Mouse (Mus musculus) forebrain, embryonic 15.5 days (tissue): ENCODE data around the gene Kcnq5. TPM values are rescaled to one million over a fixed set of nuclear protein-coding genes. Genes with fewer than 3 reads are reported as not detected.
A peak's percentile ranks its signal among the peaks of the same experiment; 100 is the strongest.

Source experiments
- ATAC-seq: fragments of 200-750 bp; cut with Nextera tagmentation; replicated peaks from 2 replicates; pipeline ENCODE4 v1.8.0; 2017; ENCODE audit warnings: mild to moderate bottlenecking, moderate TSS enrichment, moderate library complexity
- H3K27ac ChIP-seq: fragments of 300-500 bp; sonication (generic); replicated peaks from 2 replicates; pipeline ENCODE4 v1.5.1; 2015; ENCODE audit warnings: mild to moderate bottlenecking, inconsistent platforms
- H3K27me3 ChIP-seq: fragments of 300-500 bp; sonication (generic); 2 replicates; pipeline ENCODE4 v1.6.1; 2015; ENCODE audit warnings: inconsistent platforms
- H3K36me3 ChIP-seq: fragments of 300-500 bp; sonication (generic); 2 replicates; pipeline ENCODE4 v1.6.1; 2015; ENCODE audit warnings: mild to moderate bottlenecking, inconsistent platforms
- H3K4me1 ChIP-seq: fragments of 300-500 bp; sonication (generic); 2 replicates; pipeline ENCODE4 v1.6.1; 2015; ENCODE audit warnings: inconsistent platforms
- H3K4me2 ChIP-seq: fragments of 300-500 bp; sonication (generic); replicated peaks from 2 replicates; pipeline ENCODE4 v1.6.1; 2015; ENCODE audit warnings: mild to moderate bottlenecking, inconsistent platforms
- H3K4me3 ChIP-seq: fragments of 300-500 bp; sonication (generic); 2 replicates; pipeline ENCODE4 v1.5.1; 2015; ENCODE audit warnings: mild to moderate bottlenecking, inconsistent platforms
- H3K9ac ChIP-seq: fragments of 300-500 bp; sonication (generic); replicated peaks from 2 replicates; pipeline ENCODE4 v1.6.1; 2015; ENCODE audit warnings: mild to moderate bottlenecking, inconsistent platforms
- H3K9me3 ChIP-seq: fragments of 300-500 bp; sonication (generic); 2 replicates; pipeline ENCODE4 v1.6.1; 2016; ENCODE audit warnings: inconsistent platforms
- WGBS: fragments of 180-500 bp; shearing (Covaris S2); methylation state at CpG from one replicate; pipeline ENCODE4 v1.1.7; 2015; ENCODE audit warnings: mixed read lengths; 5-methylcytosine and 5-hydroxymethylcytosine counted together
- polyA plus RNA-seq: library from polyadenylated mRNA; unstranded; fragments of >200 nt; fragmentation: Nextera tagmentation; extraction: Ambion mirVana; gene quantifications from 2 replicates; pipeline ENCODE4 v1.2.1, GENCODE M21; 2015

The Kcnq5 gene
- polyA plus RNA-seq: 2.3 and 3.3 TPM in 2 replicates

- H3K4me3 ChIP-seq: peak within 1 kb of the TSS; percentile 67
- peak within 1 kb of the TSS; percentile 94 for H3K4me2 ChIP-seq
- peak within 1 kb of the TSS; percentile 61 for H3K9ac ChIP-seq
- ATAC-seq: peak; percentile 86
- no peaks in the 10 kb centered on the region for H3K27me3 ChIP-seq
- under 1% methylated on average over 87 of the region's 89 CpGs for WGBS
- H3K9me3 ChIP-seq: no peaks in the 10 kb centered on the region
- H3K27ac ChIP-seq: peak within 1 kb of the TSS; percentile 54
- H3K36me3 ChIP-seq: no peaks in the 10 kb centered on the region
- peaks cover 16% of the 10 kb centered on the region for H3K4me1 ChIP-seq
Measured at GRCm38 (mm10) chr1:21961251-21962082, at the start of gene Kcnq5. Kcnq5 (minus strand) TSS chr1:21961942.

GRCm38 (mm10) chr1:21979755-21980154 is 18.0 kb upstream of the Kcnq5 start:
- ATAC-seq: no peak
- no peak overlapping the region for H3K9ac ChIP-seq
- H3K9me3 ChIP-seq: no peaks in the 10 kb centered on the region
- H3K27me3 ChIP-seq: no peaks in the 10 kb centered on the region
- no peaks in the 10 kb centered on the region for H3K4me1 ChIP-seq
- no peak overlapping the region for H3K4me3 ChIP-seq
- H3K36me3 ChIP-seq: no peaks in the 10 kb centered on the region
- H3K4me2 ChIP-seq: no peak overlapping the region
- H3K27ac ChIP-seq: no peak overlapping the region

- H3K4me2 ChIP-seq: no peak overlapping the region
- no peak overlapping the region for H3K9ac ChIP-seq
- no peak for ATAC-seq
- no peak overlapping the region for H3K27ac ChIP-seq
- 67% methylated on average over 1 of the region's 1 CpGs for WGBS
- no peaks in the 10 kb centered on the region for H3K36me3 ChIP-seq
- no peaks in the 10 kb centered on the region for H3K9me3 ChIP-seq
- no peaks in the 10 kb centered on the region for H3K27me3 ChIP-seq
- H3K4me1 ChIP-seq: no peaks in the 10 kb centered on the region
- no peak overlapping the region for H3K4me3 ChIP-seq
Measured at GRCm38 (mm10) chr1:21979292-21979691, 17.6 kb upstream of the Kcnq5 start.

- H3K27me3 ChIP-seq: no peaks in the 10 kb centered on the region
- no peaks in the 10 kb centered on the region for H3K4me1 ChIP-seq
- H3K36me3 ChIP-seq: no peaks in the 10 kb centered on the region
- no peak for ATAC-seq
- no peak overlapping the region for H3K4me3 ChIP-seq
- WGBS: 89% methylated on average over 3 of the region's 3 CpGs
- no peaks in the 10 kb centered on the region for H3K9me3 ChIP-seq
- no peak overlapping the region for H3K27ac ChIP-seq
- H3K4me2 ChIP-seq: no peak overlapping the region
- no peak overlapping the region for H3K9ac ChIP-seq
Measured at GRCm38 (mm10) chr1:21974040-21974439, 12.3 kb upstream of the Kcnq5 start.

- Histone ChIP-seq H3K27me3 (no peaks in the 10 kb centered on the region), H3K27ac (no peak overlapping the region), H3K36me3 (no peaks in the 10 kb centered on the region), H3K9ac (no peak overlapping the region), H3K4me3 (no peak overlapping the region), H3K4me2 (no peak overlapping the region), H3K4me1 (peaks cover 3% of the 10 kb centered on the region), H3K9me3 (no peaks in the 10 kb centered on the region)
- WGBS: 79% methylated on average over 3 of the region's 3 CpGs
- 0 out of 2 replicates have a peak, but pooled peaks have one; percentile 14 for ATAC-seq
Measured at GRCm38 (mm10) chr1:21967139-21967538, 5.4 kb upstream of the Kcnq5 start.

- no peak for ATAC-seq
- H3K27ac ChIP-seq: no peak overlapping the region
- WGBS: 55% methylated on average over 16 of the region's 16 CpGs
- no peaks in the 10 kb centered on the region for H3K36me3 ChIP-seq
- peaks cover 16% of the 10 kb centered on the region for H3K4me1 ChIP-seq
- H3K9ac ChIP-seq: no peak overlapping the region
- H3K4me3 ChIP-seq: no peak overlapping the region
- H3K4me2 ChIP-seq: no peak overlapping the region
- no peaks in the 10 kb centered on the region for H3K27me3 ChIP-seq
- H3K9me3 ChIP-seq: no peaks in the 10 kb centered on the region
Measured at GRCm38 (mm10) chr1:21962896-21963864, 1.4 kb upstream of the Kcnq5 start.

- Histone ChIP-seq H3K27me3 (no peaks in the 10 kb centered on the region), H3K4me2 (peak overlapping the region; percentile 94), H3K27ac (peak overlapping the region; percentile 54; the same call in 1 of the 2 replicates), H3K4me1 (peaks cover 16% of the 10 kb centered on the region), H3K9ac (peak overlapping the region; percentile 61), H3K9me3 (no peaks in the 10 kb centered on the region), H3K4me3 (peak overlapping the region; percentile 67), H3K36me3 (no peaks in the 10 kb centered on the region)
- ATAC-seq: peak; percentile 21
- under 1% methylated on average over 19 of the region's 19 CpGs for WGBS
Measured at GRCm38 (mm10) chr1:21962083-21962471, 335 bp upstream of the Kcnq5 start.

- peak overlapping the region; percentile 61 for H3K9ac ChIP-seq
- H3K4me1 ChIP-seq: peaks cover 16% of the 10 kb centered on the region
- H3K4me2 ChIP-seq: peak overlapping the region; percentile 94
- no peaks in the 10 kb centered on the region for H3K27me3 ChIP-seq
- WGBS: under 1% methylated on average over 48 of the region's 48 CpGs
- no peaks in the 10 kb centered on the region for H3K36me3 ChIP-seq
- no peaks in the 10 kb centered on the region for H3K9me3 ChIP-seq
- H3K27ac ChIP-seq: peak overlapping the region; percentile 54; the same call in 1 of the 2 replicates
- H3K4me3 ChIP-seq: peak overlapping the region; percentile 67
- ATAC-seq: peak; percentile 74
Measured at GRCm38 (mm10) chr1:21960421-21961250, 1.1 kb downstream of the Kcnq5 start.

GRCm38 (mm10) chr1:21959648-21960285 is 2.0 kb downstream of the Kcnq5 start:
- Histone ChIP-seq H3K4me1 (peaks cover 16% of the 10 kb centered on the region), H3K9ac (no peak overlapping the region), H3K27me3 (no peaks in the 10 kb centered on the region), H3K4me3 (peak overlapping the region; percentile 67), H3K4me2 (peak overlapping the region; percentile 94), H3K36me3 (no peaks in the 10 kb centered on the region), H3K9me3 (no peaks in the 10 kb centered on the region), H3K27ac (no peak overlapping the region)
- no peak for ATAC-seq
- WGBS: 25% methylated on average over 8 of the region's 8 CpGs

GRCm38 (mm10) chr1:21958013-21958412 is 3.7 kb downstream of the Kcnq5 start:
- Histone ChIP-seq H3K4me2 (no peak overlapping the region), H3K9me3 (no peaks in the 10 kb centered on the region), H3K27me3 (no peaks in the 10 kb centered on the region), H3K36me3 (no peaks in the 10 kb centered on the region), H3K9ac (no peak overlapping the region), H3K27ac (no peak overlapping the region), H3K4me1 (peaks cover 16% of the 10 kb centered on the region), H3K4me3 (no peak overlapping the region)
- no peak for ATAC-seq
- WGBS: 75% methylated on average over 4 of the region's 4 CpGs

- no peaks in the 10 kb centered on the region for H3K27me3 ChIP-seq
Measured at GRCm38 (mm10) chr1:21940831-21941230, 20.9 kb downstream of the Kcnq5 start.

More at GRCm38 (mm10) chr1:21940831-21941230, 20.9 kb downstream of the Kcnq5 start:
- no peaks in the 10 kb centered on the region for H3K9me3 ChIP-seq
- no peak overlapping the region for H3K9ac ChIP-seq
- H3K27ac ChIP-seq: no peak overlapping the region
- 84% methylated on average over 4 of the region's 4 CpGs for whole genome bisulfite sequencing
- no peak overlapping the region for H3K4me2 ChIP-seq
- H3K4me1 ChIP-seq: no peaks in the 10 kb centered on the region
- no peak for ATAC-seq
- no peaks in the 10 kb centered on the region for H3K36me3 ChIP-seq
- no peak overlapping the region for H3K4me3 ChIP-seq
